7 mouse cellular contexts compared by ENCODE assay signal in the genomic region with DNA sequence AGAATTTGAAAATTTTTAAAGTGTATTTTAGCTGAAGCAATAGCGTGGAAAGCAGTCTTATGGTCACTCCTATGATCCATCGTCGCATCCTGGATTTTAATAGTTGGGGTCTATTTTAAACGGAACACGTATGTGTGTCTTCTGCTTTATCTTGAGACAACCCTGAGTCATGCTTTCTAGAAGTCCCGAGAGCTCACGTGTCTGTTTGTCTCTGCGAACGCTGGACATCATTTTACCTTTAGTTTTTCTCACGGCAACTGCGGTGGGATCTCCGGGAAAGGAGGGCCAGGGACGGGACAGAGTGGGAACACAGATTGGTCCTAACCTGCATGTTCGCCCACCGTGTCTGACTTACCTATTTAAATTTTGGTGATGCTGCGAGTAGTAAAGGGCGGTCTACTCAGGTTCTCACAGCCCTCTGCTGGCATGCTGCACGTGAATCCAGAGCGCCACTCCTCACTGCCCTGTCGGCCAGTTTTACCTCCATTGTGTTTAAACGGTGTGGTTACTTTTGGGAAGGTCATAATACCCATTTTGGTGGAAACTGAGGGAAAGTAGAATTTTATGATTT. TPM values are rescaled to one million over a fixed set of nuclear protein-coding genes. Genes with fewer than 3 reads are reported as not detected.
A peak's percentile ranks its signal among the peaks of the same experiment; 100 is the strongest.
DNase-seq lines count a peak whose midpoint lies in the region; ATAC-seq lines count a peak whose summit lies in the region.

No protein-coding gene starts in this region.

- peak overlapping the region; percentile 79 for H3K4me3 ChIP-seq in embryonic facial prominence, embryonic 15.5 days (replicated peaks)
- peak overlapping the region; percentile 67 for H3K4me3 ChIP-seq in midbrain, embryonic 12.5 days

- no peaks in the 10 kb centered on the region for H3K27me3 ChIP-seq in embryonic facial prominence, embryonic 15.5 days
- H3K27me3 ChIP-seq in midbrain, embryonic 12.5 days, result peaks cover 41% of the 10 kb centered on the region

- peak overlapping the region; percentile 68 for H3K4me2 ChIP-seq in embryonic facial prominence, embryonic 15.5 days (replicated peaks)
- peak overlapping the region; percentile 74 for H3K4me2 ChIP-seq in midbrain, embryonic 12.5 days (replicated peaks)

- H3K9me3 ChIP-seq in embryonic facial prominence, embryonic 15.5 days (replicated peaks), result no peaks in the 10 kb centered on the region
- H3K9me3 ChIP-seq in midbrain, embryonic 12.5 days, result no peaks in the 10 kb centered on the region

- no peak for ATAC-seq in embryonic facial prominence, embryonic 15.5 days (ENCODE audit: insufficient number of reproducible peaks, low FRiP score, low TSS enrichment, low read depth)
- no peak for ATAC-seq in midbrain, embryonic 12.5 days (ENCODE audit: low FRiP score, low read depth)
- no peak for ATAC-seq in megakaryocyte-erythroid progenitor cell, adult 5-6 weeks (replicated peaks; ENCODE audit: low FRiP score, low TSS enrichment, poor library complexity, severe bottlenecking)

- H3K27ac ChIP-seq in embryonic facial prominence, embryonic 15.5 days (replicated peaks), result no peak overlapping the region
- no peak overlapping the region for H3K27ac ChIP-seq in midbrain, embryonic 12.5 days (replicated peaks)

- DNase-seq in 416B (ENCODE audit: low read depth) (peak; percentile 28), ES-CJ7 (ENCODE audit: low read depth, low spot score) (peak; percentile 60)
- DNase-seq in kidney, adult 9 months, result peak; percentile 41
- no peak for DNase-seq in urinary bladder, adult 18-20 months (ENCODE audit: low spot score in 2 of 2)

- no peaks in the 10 kb centered on the region for H3K36me3 ChIP-seq in embryonic facial prominence, embryonic 15.5 days
- H3K36me3 ChIP-seq in midbrain, embryonic 12.5 days, result no peaks in the 10 kb centered on the region

- peaks cover 8% of the 10 kb centered on the region; the same call in 1 of the 2 replicates for H3K4me1 ChIP-seq in embryonic facial prominence, embryonic 15.5 days
- H3K4me1 ChIP-seq in midbrain, embryonic 12.5 days, result peaks cover 30% of the 10 kb centered on the region

- no peak overlapping the region for H3K9ac ChIP-seq in embryonic facial prominence, embryonic 15.5 days
- no peak overlapping the region for H3K9ac ChIP-seq in midbrain, embryonic 12.5 days (replicated peaks)

- 21% methylated on average over 21 of the region's 21 CpGs for WGBS in embryonic facial prominence, embryonic 15.5 days
- 19% methylated on average over 21 of the region's 21 CpGs for WGBS in midbrain, embryonic 12.5 days

RNA-seq across cellular contexts. Expression of gene Kctd6, which starts 1.4 kb away (rescaled TPM):
- polyA plus RNA-seq in embryonic facial prominence, embryonic 15.5 days (2015; fragmentation: Nextera tagmentation; extraction: Ambion mirVana), result 12.6 and 14.8 TPM in 2 replicates
- 9.1 and 9.2 TPM in 2 replicates for polyA plus RNA-seq in midbrain, embryonic 12.5 days (2016; fragmentation: Nextera tagmentation; extraction: Ambion mirVana)
- total RNA-seq in megakaryocyte-erythroid progenitor cell, adult 5-6 weeks (2014; fragmentation: Nextera tagmentation), result 9.3 and 10.7 TPM in 2 replicates
- total RNA-seq in megakaryocyte-erythroid progenitor cell, adult 5-6 weeks (2017), result 5.5 and 8.1 TPM in 2 replicates

RNA-seq across cellular contexts. Expression of gene Pdhb, which starts 42.5 kb away (rescaled TPM):
- 184 and 195 TPM in 2 replicates for polyA plus RNA-seq in embryonic facial prominence, embryonic 15.5 days (2015; fragmentation: Nextera tagmentation; extraction: Ambion mirVana)
- polyA plus RNA-seq in midbrain, embryonic 12.5 days (2016; fragmentation: Nextera tagmentation; extraction: Ambion mirVana), result 202 and 213 TPM in 2 replicates
- 108 and 124 TPM in 2 replicates for total RNA-seq in megakaryocyte-erythroid progenitor cell, adult 5-6 weeks (2014; fragmentation: Nextera tagmentation)
- 177 and 210 TPM in 2 replicates for total RNA-seq in megakaryocyte-erythroid progenitor cell, adult 5-6 weeks (2017)

RNA-seq across cellular contexts. Expression of gene Acox2, which starts 43.9 kb away (rescaled TPM):
- 1.7 and 3.7 TPM in 2 replicates for polyA plus RNA-seq in embryonic facial prominence, embryonic 15.5 days (2015; fragmentation: Nextera tagmentation; extraction: Ambion mirVana)
- not detected in 2 replicates for polyA plus RNA-seq in midbrain, embryonic 12.5 days (2016; fragmentation: Nextera tagmentation; extraction: Ambion mirVana)
- not detected in 2 replicates for total RNA-seq in megakaryocyte-erythroid progenitor cell, adult 5-6 weeks (2014; fragmentation: Nextera tagmentation)
- not detected in 2 replicates for total RNA-seq in megakaryocyte-erythroid progenitor cell, adult 5-6 weeks (2017)

Comparison
In these comparisons a context has a peak if more than half of its experiments do, and no peak if none do; other contexts are left out.
1. DNase-seq: peak in 416B (single experiment), ES-CJ7 (single experiment) and kidney, adult 9 months (single experiment); none in urinary bladder, adult 18-20 months (0 of 2).